Mouse (Mus musculus) testis, adult 2 months (tissue): ENCODE results near the gene Ankrd12.

Experiments used
- CTCF ChIP-seq: fragments of 200-500 bp; IDR thresholded peaks from 2 replicates; pipeline ENCODE4 v1.5.1; 2012; ENCODE audit warnings: low read depth, mild to moderate bottlenecking, inconsistent platforms, low read length, moderate library complexity; ENCODE audit not compliant: control insufficient read depth, insufficient read depth, insufficient replicate concordance
- POLR2A ChIP-seq: fragments of 200-500 bp; IDR thresholded peaks from 2 replicates; pipeline ENCODE4 v1.6.1; 2012; ENCODE audit warnings: low read depth, mild to moderate bottlenecking, inconsistent platforms, low read length, moderate library complexity; ENCODE audit not compliant: control insufficient read depth

GRCm38 (mm10) chr17:66048199-66048598 lies 28.7 kb downstream of the Ankrd12 start:
- TF ChIP-seq CTCF, result no peak
- TF ChIP-seq POLR2A, result no peak
